Mouse (Mus musculus) testis, postnatal 14 days (tissue): ENCODE results near the gene Ngdn.
A peak's percentile ranks its signal among the peaks of the same experiment; 100 is the strongest.
"Not testable (repeated sequence)": the region's sequence is repeated elsewhere in the genome, so short reads cannot be mapped to it uniquely, and the experiment has no call there.

Source experiments
- DNase-seq: peaks from one replicate; pipeline ENCODE4 v3.0.0; 2021; ENCODE audit warnings: low spot score

The Ngdn gene

DNA sequence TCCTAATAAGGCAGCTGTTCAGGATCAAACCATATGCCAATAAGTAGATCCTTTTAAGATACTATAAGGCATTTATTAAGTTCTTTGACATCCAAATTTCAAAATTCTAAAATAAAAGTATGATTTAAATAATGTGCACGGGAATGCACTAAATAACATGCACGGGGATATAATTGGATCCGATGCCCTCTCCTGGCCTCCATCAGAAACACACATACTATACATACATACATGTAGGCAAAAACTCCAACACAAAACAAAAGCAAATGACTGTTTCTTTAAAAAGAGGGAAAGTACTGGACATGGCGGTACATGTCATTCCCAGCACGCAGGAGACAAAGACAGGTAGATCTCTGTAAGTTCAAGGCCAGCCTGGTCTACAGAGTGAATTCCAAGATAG is 15.4 kb upstream of the Ngdn start:
- DNase-seq, result not testable (repeated sequence)

GRCm38 (mm10) chr14:55000814-55001213 is 14.4 kb upstream of the Ngdn start:
- DNase-seq, result no peak

- no peak for DNase-seq
Observed at GRCm38 (mm10) chr14:55001446-55001845, 13.8 kb upstream of the Ngdn start.

GRCm38 (mm10) chr14:55001938-55002686 is 13.1 kb upstream of the Ngdn start:
- DNase-seq, result peak; percentile 31

GRCm38 (mm10) chr14:55002687-55003120 is 12.6 kb upstream of the Ngdn start:
- DNase-seq, result no peak

DNA sequence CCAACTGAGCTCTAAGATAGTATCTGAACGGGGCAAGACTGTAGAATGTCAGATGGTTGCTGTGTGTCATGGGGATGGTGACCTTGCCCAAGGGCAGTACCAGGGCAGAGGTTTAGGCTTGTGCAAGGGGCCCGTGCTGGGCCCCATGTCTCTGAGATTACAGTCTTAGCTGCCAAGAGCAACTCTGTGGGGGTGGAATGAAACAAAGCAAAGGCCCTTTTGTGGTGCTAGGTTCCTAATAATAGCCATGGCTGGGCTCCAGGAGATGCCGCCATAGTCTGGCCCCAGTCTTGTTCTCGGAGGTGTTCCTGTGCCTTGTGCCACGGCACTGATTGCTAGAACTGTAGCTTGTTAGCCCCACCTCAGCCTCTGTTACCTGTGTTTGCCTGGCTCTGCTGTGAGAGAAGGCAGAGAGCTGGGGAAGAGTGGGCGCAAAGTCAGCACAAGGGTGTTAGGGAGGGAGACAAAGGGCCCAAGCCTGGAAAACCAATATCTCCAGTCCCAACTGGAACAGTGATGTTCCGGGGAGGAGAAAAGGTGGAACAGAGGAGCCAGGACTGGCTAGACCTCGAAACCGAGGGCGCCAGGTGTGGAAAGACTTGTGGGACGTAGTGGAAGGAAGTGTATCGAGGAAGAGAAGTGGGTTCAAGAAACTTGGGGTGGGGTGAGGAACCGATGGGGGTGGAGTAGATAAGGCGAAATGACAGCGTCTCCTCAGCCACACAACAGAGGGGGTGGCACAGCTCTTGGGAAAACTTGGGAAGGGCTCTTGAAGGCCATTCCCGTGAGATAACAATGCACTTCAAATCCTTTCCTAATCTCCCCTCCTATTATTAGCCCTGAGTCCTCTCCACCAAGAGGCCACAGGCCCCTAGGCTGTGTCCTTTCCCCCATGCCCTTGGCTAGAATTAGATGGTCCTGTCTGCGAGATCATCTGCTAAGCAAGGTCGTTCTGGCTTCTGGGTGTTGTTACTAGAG is 11.1 kb upstream of the Ngdn start:
- peak; percentile 44 for DNase-seq

GRCm38 (mm10) chr14:55005506-55005905 is 9.7 kb upstream of the Ngdn start:
- DNase-seq, result no peak

GRCm38 (mm10) chr14:55005967-55006366 is 9.3 kb upstream of the Ngdn start:
- no peak for DNase-seq

- DNase-seq, result no peak
Observed at GRCm38 (mm10) chr14:55006541-55006940, 8.7 kb upstream of the Ngdn start.

DNA sequence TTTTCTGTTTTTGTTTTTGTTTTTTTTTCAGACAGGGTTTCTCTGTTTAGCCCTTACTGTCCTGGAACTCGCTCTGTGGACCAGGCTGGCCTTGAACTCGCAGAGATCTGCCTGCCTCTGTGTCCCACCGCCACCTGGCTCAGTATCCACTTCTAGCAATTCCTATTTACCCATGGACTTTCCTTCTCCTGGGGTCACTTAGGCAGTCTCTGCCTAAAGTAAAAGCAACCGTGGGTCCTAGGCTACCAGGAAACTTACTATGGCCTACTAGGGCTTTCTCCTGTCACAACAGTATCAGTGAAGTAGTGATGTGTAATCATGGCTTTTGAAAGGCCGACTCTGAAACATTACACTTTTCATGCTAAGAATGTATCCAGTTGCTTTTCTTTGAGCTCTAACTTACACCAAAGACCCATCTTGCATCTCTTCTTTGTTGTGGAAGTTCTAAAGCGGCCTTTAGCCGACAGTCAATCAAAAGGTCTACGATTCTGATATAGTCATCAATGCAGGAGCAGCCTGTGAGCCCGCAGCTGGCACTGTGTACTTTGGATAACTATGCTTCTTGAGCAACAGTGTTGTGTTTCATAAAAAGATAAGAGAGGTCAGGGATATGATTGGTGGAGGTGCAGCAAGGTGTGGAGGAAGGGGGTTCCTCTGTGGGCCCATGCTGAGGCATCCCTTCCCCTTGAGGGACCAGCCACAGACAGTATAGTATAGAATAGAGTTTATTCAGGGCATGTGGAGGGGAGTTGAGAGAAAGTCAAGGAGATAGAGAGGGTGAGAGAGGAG is 7.9 kb upstream of the Ngdn start:
- DNase-seq, result no peak

DNA sequence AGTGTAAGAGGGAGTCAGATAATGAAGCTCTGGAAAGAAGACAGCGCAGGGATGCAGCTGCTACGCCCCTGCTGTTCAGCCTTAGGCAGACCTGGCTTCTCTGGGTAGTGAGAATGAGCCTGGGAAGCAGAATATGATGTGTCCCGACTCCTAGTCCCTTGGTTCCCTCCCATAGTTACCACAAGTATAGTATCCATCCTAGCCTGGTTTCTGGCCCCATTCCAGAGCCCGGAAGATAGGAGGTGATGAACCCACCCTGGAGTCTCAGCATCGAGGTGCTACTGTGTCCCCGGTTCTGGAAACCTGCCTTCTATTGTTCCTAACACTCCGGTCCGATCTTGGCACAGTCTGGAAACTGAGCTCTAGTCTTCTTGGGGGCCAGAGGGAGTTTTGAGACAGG is 6.8 kb upstream of the Ngdn start:
- no peak for DNase-seq

DNA sequence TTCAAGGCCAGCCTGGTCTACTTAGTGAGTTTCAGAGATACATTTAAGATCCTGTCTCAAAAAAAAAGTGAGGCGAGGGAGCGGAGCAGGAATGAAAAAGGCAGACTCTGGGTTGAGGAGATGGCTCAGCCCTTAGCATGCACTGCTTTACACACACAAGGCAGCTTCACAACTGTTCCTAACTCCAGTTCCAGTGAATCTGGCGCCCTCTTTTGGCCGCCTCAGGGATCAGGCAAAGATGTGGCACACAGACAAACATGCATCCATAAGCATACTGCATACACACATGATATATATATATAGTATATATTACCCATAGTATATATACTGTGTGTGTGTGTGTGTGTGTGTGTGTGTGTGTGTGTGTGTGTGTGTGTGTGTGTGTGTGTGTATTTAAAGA is 4.1 kb upstream of the Ngdn start:
- peak; percentile 34 for DNase-seq

- DNase-seq, result no peak
Observed at GRCm38 (mm10) chr14:55014591-55014990, 663 bp upstream of the Ngdn start.

GRCm38 (mm10) chr14:55015767-55016111 is 485 bp downstream of the Ngdn start:
- DNase-seq, result no peak

DNA sequence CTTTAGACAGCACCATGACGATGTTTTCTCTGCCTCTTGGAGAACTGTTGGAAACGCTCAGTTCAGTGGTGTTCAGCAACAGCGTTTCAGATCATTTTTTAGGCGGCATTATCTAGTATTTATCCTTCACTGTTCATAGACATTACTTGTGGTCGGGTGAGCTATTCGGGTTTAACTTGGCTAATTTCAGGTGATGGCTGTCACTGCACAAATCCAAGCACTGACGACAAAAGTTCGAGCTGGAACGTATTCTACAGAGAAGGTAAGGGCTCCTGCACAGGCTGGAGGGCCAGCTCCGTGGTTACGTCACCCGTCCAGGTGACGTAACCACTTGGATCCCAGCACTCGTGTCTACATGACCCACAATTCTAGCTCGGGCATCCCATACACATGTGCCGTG is 1.6 kb downstream of the Ngdn start:
- no peak for DNase-seq

DNA sequence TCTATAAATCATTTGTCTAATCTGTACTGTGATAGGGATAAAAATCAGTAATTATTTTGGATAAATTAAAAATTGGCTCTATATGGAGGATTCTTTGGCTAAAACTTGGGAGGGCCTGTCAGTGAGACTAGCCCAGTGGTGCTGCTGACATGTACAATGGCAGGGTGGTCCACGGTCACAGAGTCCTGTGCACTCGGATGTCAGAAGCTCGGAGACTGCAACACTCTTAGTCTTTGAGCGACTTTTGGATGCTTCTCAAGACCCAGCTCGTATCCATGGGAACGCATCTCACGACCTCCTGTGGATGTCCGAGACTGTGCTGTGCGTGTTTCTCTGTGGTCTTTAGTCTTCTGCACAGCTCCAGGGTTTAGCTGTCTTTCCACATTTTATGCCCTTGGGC is 5.1 kb downstream of the Ngdn start:
- DNase-seq, result no peak

- no peak for DNase-seq
Observed at GRCm38 (mm10) chr14:55023011-55023410, 7.8 kb downstream of the Ngdn start.

- DNase-seq, result no peak
Observed at GRCm38 (mm10) chr14:55024236-55024635, 9.0 kb downstream of the Ngdn start.

- no peak for DNase-seq
Observed at GRCm38 (mm10) chr14:55025527-55025926, 10.3 kb downstream of the Ngdn start.

GRCm38 (mm10) chr14:55027251-55027650 is 12.0 kb downstream of the Ngdn start:
- DNase-seq, result no peak

- DNase-seq, result no peak
Observed at GRCm38 (mm10) chr14:55027653-55028052, 12.4 kb downstream of the Ngdn start.

GRCm38 (mm10) chr14:55028333-55028835 is 13.1 kb downstream of the Ngdn start:
- DNase-seq, result no peak
